Mouse (Mus musculus): Measurements from ENCODE around the gene Zdhhc4. TPM values are rescaled to one million over a fixed set of nuclear protein-coding genes. Genes with fewer than 3 reads are reported as not detected.

Gene Zdhhc4
- polyA plus RNA-seq, 1 experiment, result 48.7 TPM

GRCm38 (mm10) chr5:143288378-143288911, 40.6 kb downstream of the Zdhhc4 start:
- Histone ChIP-seq H3K79me3 (ENCODE audit: low read depth) (no peaks in the 10 kb centered on the region), H3K4me3 (ENCODE audit: insufficient read depth, poor library complexity, severe bottlenecking) (no peak overlapping the region), H3K36me3 (ENCODE audit: control insufficient read depth, insufficient read depth) (no peaks in the 10 kb centered on the region), H3ac (ENCODE audit: control insufficient read depth, insufficient read length, low read depth) (no peak overlapping the region), H3K27me3 (ENCODE audit: control insufficient read depth, insufficient read depth, insufficient read length) (peaks cover 3% of the 10 kb centered on the region), H3K79me2 (ENCODE audit: control insufficient read depth, insufficient read depth) (no peaks in the 10 kb centered on the region)
- TF ChIP-seq FOSL1 (IDR thresholded peaks at IDR 0.05; ENCODE audit: insufficient read depth, low read length, poor library complexity, severe bottlenecking) (no peak), MYOG (IDR thresholded peaks at IDR 0.05; ENCODE audit: control insufficient read depth, extremely low read depth, insufficient read length) (no peak), MAX (IDR thresholded peaks at IDR 0.05) (no peak), USF1 (IDR thresholded peaks at IDR 0.05; ENCODE audit: low read depth) (no peak), CEBPB (IDR thresholded peaks at IDR 0.05; ENCODE audit: low read depth) (no peak), CTCF (IDR thresholded peaks at IDR 0.05; ENCODE audit: control insufficient read depth, insufficient read depth, insufficient read length) (no peak), MYOD1 (IDR thresholded peaks at IDR 0.05; ENCODE audit: control insufficient read depth, insufficient read length, low read depth) (no peak)

GRCm38 (mm10) chr5:143287774-143288328, 41.2 kb downstream of the Zdhhc4 start:
- Histone ChIP-seq H3K4me3 (ENCODE audit: insufficient read depth, poor library complexity, severe bottlenecking) (no peak overlapping the region), H3K27me3 (ENCODE audit: control insufficient read depth, insufficient read depth, insufficient read length) (peaks cover 3% of the 10 kb centered on the region), H3K79me3 (ENCODE audit: low read depth) (no peaks in the 10 kb centered on the region), H3K36me3 (ENCODE audit: control insufficient read depth, insufficient read depth) (no peaks in the 10 kb centered on the region), H3ac (ENCODE audit: control insufficient read depth, insufficient read length, low read depth) (no peak overlapping the region), H3K79me2 (ENCODE audit: control insufficient read depth, insufficient read depth) (no peaks in the 10 kb centered on the region)
- no peak for TF ChIP-seq CTCF (IDR thresholded peaks at IDR 0.05; ENCODE audit: control insufficient read depth, insufficient read depth, insufficient read length)
- no peak for TF ChIP-seq CEBPB (IDR thresholded peaks at IDR 0.05; ENCODE audit: low read depth)
- no peak for TF ChIP-seq MAX (IDR thresholded peaks at IDR 0.05)
- TF ChIP-seq MYOG (IDR thresholded peaks at IDR 0.05; ENCODE audit: control insufficient read depth, extremely low read depth, insufficient read length), result no peak
- no peak for TF ChIP-seq FOSL1 (IDR thresholded peaks at IDR 0.05; ENCODE audit: insufficient read depth, low read length, poor library complexity, severe bottlenecking)
- TF ChIP-seq MYOD1 (IDR thresholded peaks at IDR 0.05; ENCODE audit: control insufficient read depth, insufficient read length, low read depth), result no peak
- no peak for TF ChIP-seq USF1 (IDR thresholded peaks at IDR 0.05; ENCODE audit: low read depth)

- Histone ChIP-seq H3K36me3 (ENCODE audit: control insufficient read depth, insufficient read depth) (no peaks in the 10 kb centered on the region), H3ac (ENCODE audit: control insufficient read depth, insufficient read length, low read depth) (no peak overlapping the region), H3K79me2 (ENCODE audit: control insufficient read depth, insufficient read depth) (no peaks in the 10 kb centered on the region), H3K79me3 (ENCODE audit: low read depth) (no peaks in the 10 kb centered on the region), H3K4me3 (ENCODE audit: insufficient read depth, poor library complexity, severe bottlenecking) (no peak overlapping the region), H3K27me3 (ENCODE audit: control insufficient read depth, insufficient read depth, insufficient read length) (peaks cover 12% of the 10 kb centered on the region)
- TF ChIP-seq MAX (IDR thresholded peaks at IDR 0.05), result no peak
- no peak for TF ChIP-seq MYOD1 (IDR thresholded peaks at IDR 0.05; ENCODE audit: control insufficient read depth, insufficient read length, low read depth)
- TF ChIP-seq CEBPB (IDR thresholded peaks at IDR 0.05; ENCODE audit: low read depth), result no peak
- TF ChIP-seq CTCF (IDR thresholded peaks at IDR 0.05; ENCODE audit: control insufficient read depth, insufficient read depth, insufficient read length), result no peak
- no peak for TF ChIP-seq FOSL1 (IDR thresholded peaks at IDR 0.05; ENCODE audit: insufficient read depth, low read length, poor library complexity, severe bottlenecking)
- TF ChIP-seq USF1 (IDR thresholded peaks at IDR 0.05; ENCODE audit: low read depth), result no peak
- TF ChIP-seq MYOG (IDR thresholded peaks at IDR 0.05; ENCODE audit: control insufficient read depth, extremely low read depth, insufficient read length), result no peak
These were observed 44.3 kb downstream of the Zdhhc4 start for GRCm38 (mm10) chr5:143284762-143285161.

GRCm38 (mm10) chr5:143279247-143279646, 49.8 kb downstream of the Zdhhc4 start:
- Histone ChIP-seq H3K79me3 (ENCODE audit: low read depth) (no peaks in the 10 kb centered on the region), H3K27me3 (ENCODE audit: control insufficient read depth, insufficient read depth, insufficient read length) (peaks cover 9% of the 10 kb centered on the region)

GRCm38 (mm10) chr5:143275761-143276160, 53.3 kb downstream of the Zdhhc4 start:
- peaks cover 7% of the 10 kb centered on the region for H3K79me2 ChIP-seq (ENCODE audit: control insufficient read depth, insufficient read depth)
- H3K4me3 ChIP-seq (ENCODE audit: insufficient read depth, poor library complexity, severe bottlenecking), result no peak overlapping the region
- H3K36me3 ChIP-seq (ENCODE audit: control insufficient read depth, insufficient read depth), result no peaks in the 10 kb centered on the region
- H3ac ChIP-seq (ENCODE audit: control insufficient read depth, insufficient read length, low read depth), result no peak overlapping the region
- TF ChIP-seq MYOD1 (IDR thresholded peaks at IDR 0.05; ENCODE audit: control insufficient read depth, insufficient read length, low read depth), result no peak
- TF ChIP-seq FOSL1 (IDR thresholded peaks at IDR 0.05; ENCODE audit: insufficient read depth, low read length, poor library complexity, severe bottlenecking), result no peak
- no peak for TF ChIP-seq CEBPB (IDR thresholded peaks at IDR 0.05; ENCODE audit: low read depth)
- peaks cover 6% of the 10 kb centered on the region for H3K79me3 ChIP-seq (ENCODE audit: low read depth)
- H3K27me3 ChIP-seq (ENCODE audit: control insufficient read depth, insufficient read depth, insufficient read length), result peaks cover 8% of the 10 kb centered on the region

More at GRCm38 (mm10) chr5:143279247-143279646, 49.8 kb downstream of the Zdhhc4 start:
- Histone ChIP-seq H3ac (ENCODE audit: control insufficient read depth, insufficient read length, low read depth) (no peak overlapping the region), H3K4me3 (ENCODE audit: insufficient read depth, poor library complexity, severe bottlenecking) (no peak overlapping the region), H3K36me3 (ENCODE audit: control insufficient read depth, insufficient read depth) (no peaks in the 10 kb centered on the region), H3K79me2 (ENCODE audit: control insufficient read depth, insufficient read depth) (no peaks in the 10 kb centered on the region)
- TF ChIP-seq MYOD1 (IDR thresholded peaks at IDR 0.05; ENCODE audit: control insufficient read depth, insufficient read length, low read depth) (no peak), MYOG (IDR thresholded peaks at IDR 0.05; ENCODE audit: control insufficient read depth, extremely low read depth, insufficient read length) (no peak), FOSL1 (IDR thresholded peaks at IDR 0.05; ENCODE audit: insufficient read depth, low read length, poor library complexity, severe bottlenecking) (no peak), CEBPB (IDR thresholded peaks at IDR 0.05; ENCODE audit: low read depth) (no peak), USF1 (IDR thresholded peaks at IDR 0.05; ENCODE audit: low read depth) (no peak), MAX (IDR thresholded peaks at IDR 0.05) (no peak), CTCF (IDR thresholded peaks at IDR 0.05; ENCODE audit: control insufficient read depth, insufficient read depth, insufficient read length) (no peak)

All from C2C12 (cell line).